Mouse (Mus musculus) thymus, adult 2 months (tissue): ENCODE measurements at regions not wholly inside any gene's neighbourhood (a gene's known extent, or its start where the extent isn't known, plus 50 kb on each side); places are given as distances from the start of the nearest gene placed in this dataset.

Experiments
- CTCF ChIP-seq: fragments of 200-500 bp; IDR thresholded peaks from 2 replicates; pipeline ENCODE4 v1.5.1; 2012; ENCODE audit warnings: mild to moderate bottlenecking, control low read depth, low read length, moderate library complexity, borderline replicate concordance; ENCODE audit not compliant: control insufficient read depth, poor library complexity, insufficient read depth; ENCODE audit errors: extremely low read depth
- POLR2A ChIP-seq: fragments of 200-500 bp; IDR thresholded peaks from 2 replicates; pipeline ENCODE4 v1.6.1; 2012; ENCODE audit warnings: mild to moderate bottlenecking, low read length, control low read depth, moderate library complexity; ENCODE audit not compliant: control insufficient read depth, poor library complexity, insufficient read depth; ENCODE audit errors: extremely low read depth

DNA sequence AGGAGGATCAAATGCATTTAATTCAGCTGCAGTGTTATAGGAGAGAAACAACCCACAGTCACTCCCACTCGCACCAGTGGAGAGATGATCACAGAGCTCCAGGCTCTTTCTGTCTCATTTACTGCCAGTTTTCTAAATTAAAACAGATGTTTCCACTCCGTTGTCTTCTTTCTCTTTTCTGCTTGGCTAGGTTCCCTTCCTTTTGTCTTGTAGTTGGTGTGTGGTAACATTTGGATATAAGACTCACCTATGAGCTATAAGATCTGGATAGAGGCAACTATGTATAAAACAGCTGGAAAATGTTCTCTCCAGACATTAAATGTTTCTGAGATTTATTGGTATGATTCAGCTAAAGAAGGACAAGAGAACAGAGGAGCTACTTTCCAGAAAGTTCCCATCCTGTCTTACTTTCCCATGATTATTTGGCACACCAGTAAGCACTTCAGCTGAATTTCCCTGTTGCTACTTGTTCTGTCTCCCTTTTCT lies 63.1 kb upstream of the Ctsc start:
- TF ChIP-seq POLR2A (no peak), CTCF (no peak)
